Mouse (Mus musculus): ENCODE data around the gene Trim27.

- TF ChIP-seq GATA1 (IDR thresholded peaks at IDR 0.05; ENCODE audit: borderline replicate concordance, low read length) (no peak), FLI1 (IDR thresholded peaks at IDR 0.05; ENCODE audit: low read length) (no peak)
Observed at GRCm38 (mm10) chr13:21173072-21173471, 6.2 kb upstream of the Trim27 start.

Data from megakaryocyte, embryonic 14.5 days (primary cell).